ENCODE assay signal across 15 mouse cellular contexts in the genomic region with DNA sequence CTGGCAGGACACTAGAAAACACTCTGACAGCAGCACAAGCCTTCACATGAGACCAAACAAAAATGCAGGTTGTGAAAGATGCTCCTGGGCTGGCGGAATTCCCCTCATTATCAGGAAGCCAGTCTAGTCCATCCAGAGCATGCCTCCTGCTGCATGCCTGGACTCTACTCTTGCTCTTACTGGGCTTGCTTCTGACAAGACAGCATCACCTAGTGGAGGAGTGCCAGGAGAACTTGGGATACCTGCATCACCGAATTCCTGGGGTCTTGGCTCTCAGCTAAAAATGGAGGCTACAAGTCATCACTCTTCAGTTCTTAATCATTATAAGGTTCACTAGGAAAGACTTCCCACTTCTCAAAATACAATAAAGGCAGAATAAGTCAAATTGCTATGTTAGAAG.
"Had no signal": no experiment of that assay in that cellular context is flagged by ENCODE, and none has a peak within 500 bp of the region (broad histone marks: within the 10 kb centered on the region; RNA-seq: fewer than 3 reads in every experiment).

No protein-coding gene starts in this region.

- H3K9me3 ChIP-seq: limb, embryonic 10.5 days; limb, embryonic 13.5 days; liver, embryonic 12.5 days; liver, embryonic 15.5 days had no signal

- H3K4me1 ChIP-seq: limb, embryonic 10.5 days; limb, embryonic 13.5 days; liver, embryonic 12.5 days; liver, embryonic 15.5 days had no signal

- H3K36me3 ChIP-seq: limb, embryonic 10.5 days; limb, embryonic 13.5 days; liver, embryonic 12.5 days; liver, embryonic 15.5 days had no signal

- H3K27ac ChIP-seq: kidney, postnatal 0 days; layer of hippocampus, adult 2 months; limb, embryonic 10.5 days; limb, embryonic 13.5 days; liver, embryonic 12.5 days; liver, embryonic 15.5 days had no signal

- H3K27me3 ChIP-seq: limb, embryonic 13.5 days; liver, embryonic 12.5 days; liver, embryonic 15.5 days had no signal

- DNase-seq: kidney, adult 18-20 months; kidney, postnatal 25 days; layer of hippocampus, adult 9-11 months; liver; lung, adult 18-20 months; lung, postnatal 10 days; lung, postnatal 4 days; midbrain, embryonic 14.5 days; thymus, postnatal 25 days had no signal

- H3K9ac ChIP-seq: limb, embryonic 13.5 days; liver, embryonic 12.5 days; liver, embryonic 15.5 days had no signal

- H3K4me3 ChIP-seq: layer of hippocampus, adult 2 months; limb, embryonic 10.5 days; limb, embryonic 13.5 days; liver, embryonic 12.5 days; liver, embryonic 15.5 days had no signal
